Mouse (Mus musculus) heart, adult 2 months (tissue): ENCODE data around the gene Celf2.

Experiments used
- CTCF ChIP-seq: fragments of 200-600 bp; IDR thresholded peaks from 2 replicates; pipeline ENCODE4 v1.8.1; 2022; ENCODE audit warnings: antibody characterized with exemption, mild to moderate bottlenecking, moderate library complexity
- POLR2A ChIP-seq: fragments of 200-500 bp; IDR thresholded peaks from 2 replicates; pipeline ENCODE4 v1.6.1; 2011; ENCODE audit warnings: mild to moderate bottlenecking, low read depth, low read length, control low read depth; ENCODE audit not compliant: insufficient read depth

GRCm38 (mm10) chr2:7171087-7171696 is 338.2 kb downstream of the Celf2 start:
- TF ChIP-seq CTCF = no peak
- no peak for TF ChIP-seq POLR2A
